Mouse (Mus musculus) heart, postnatal 0 days (tissue): ENCODE measurements around the gene Bpi. TPM values are rescaled to one million over a fixed set of nuclear protein-coding genes. Genes with fewer than 3 reads are reported as not detected.

Experiments used
- ATAC-seq: fragments of 200-750 bp; cut with Nextera tagmentation; 2 replicates; pipeline ENCODE4 v1.8.0; 2017; ENCODE audit warnings: low read depth, moderate number of reproducible peaks, moderate library complexity; ENCODE audit not compliant: insufficient read depth
- DNase-seq: peaks from one replicate; pipeline ENCODE4 v3.0.0-alpha.2; 2016; ENCODE audit warnings: low spot score
- H3K27ac ChIP-seq: fragments of 300-500 bp; sonication (generic); 2 replicates; pipeline ENCODE4 v1.5.1; 2014; ENCODE audit warnings: low read depth, mild to moderate bottlenecking
- H3K27me3 ChIP-seq: fragments of 300-500 bp; sonication (generic); 2 replicates; pipeline ENCODE4 v1.6.1; 2014; ENCODE audit warnings: low read length, mixed read lengths; ENCODE audit not compliant: control insufficient read depth, insufficient read depth
- H3K36me3 ChIP-seq: fragments of 300-500 bp; sonication (generic); replicated peaks from 2 replicates; pipeline ENCODE4 v1.6.1; 2014; ENCODE audit warnings: low read length, mixed read lengths; ENCODE audit not compliant: control insufficient read depth, insufficient read depth
- H3K4me1 ChIP-seq: fragments of 300-500 bp; sonication (generic); 2 replicates; pipeline ENCODE4 v1.6.1; 2014; ENCODE audit warnings: antibody characterized with exemption; ENCODE audit not compliant: control insufficient read depth, insufficient read depth
- H3K4me2 ChIP-seq: fragments of 300-500 bp; sonication (generic); 2 replicates; pipeline ENCODE4 v1.6.1; 2014; ENCODE audit warnings: low read depth, mild to moderate bottlenecking, low read length, moderate library complexity
- H3K4me3 ChIP-seq: fragments of 300-500 bp; sonication (generic); 2 replicates; pipeline ENCODE4 v1.5.1; 2014; ENCODE audit warnings: low read depth, low read length
- H3K9ac ChIP-seq: fragments of 300-500 bp; sonication (generic); replicated peaks from 2 replicates; pipeline ENCODE4 v1.6.1; 2014; ENCODE audit warnings: low read depth, low read length, mixed read lengths
- H3K9me3 ChIP-seq: fragments of 300-500 bp; sonication (generic); replicated peaks from 2 replicates; pipeline ENCODE4 v1.6.1; 2016; ENCODE audit warnings: low read length; ENCODE audit not compliant: control insufficient read depth
- CTCF ChIP-seq: IDR thresholded peaks from 2 replicates; pipeline ENCODE4 v1.5.1; 2016; ENCODE audit warnings: antibody characterized with exemption, control low read depth, low read depth
- EP300 ChIP-seq: IDR thresholded peaks from 2 replicates; pipeline ENCODE4 v1.6.1; 2016; ENCODE audit warnings: antibody characterized with exemption, low read depth
- WGBS: fragments of 180-500 bp; shearing (Covaris S2); extraction: QIAGEN DNeasy Blood & Tissue Kit; methylation state at CpG from one replicate; pipeline ENCODE4 v1.1.7; 2014; 5-methylcytosine and 5-hydroxymethylcytosine counted together
- polyA plus RNA-seq: library from polyadenylated mRNA; unstranded; fragments of >200 nt; fragmentation: Nextera tagmentation; extraction: Ambion mirVana; gene quantifications from 2 replicates; pipeline ENCODE4 v1.2.1, GENCODE M21; 2015
- total RNA-seq: library from RNA; depleted of rRNA; stranded (reverse); fragments of >200 nt; gene quantifications from 2 replicates; pipeline ENCODE4 v1.2.3, GENCODE M21; 2014; ENCODE audit warnings: low replicate concordance

Gene Bpi
- total and polyA plus RNA-seq, 2 experiments from 2014 or later: not detected

DNA sequence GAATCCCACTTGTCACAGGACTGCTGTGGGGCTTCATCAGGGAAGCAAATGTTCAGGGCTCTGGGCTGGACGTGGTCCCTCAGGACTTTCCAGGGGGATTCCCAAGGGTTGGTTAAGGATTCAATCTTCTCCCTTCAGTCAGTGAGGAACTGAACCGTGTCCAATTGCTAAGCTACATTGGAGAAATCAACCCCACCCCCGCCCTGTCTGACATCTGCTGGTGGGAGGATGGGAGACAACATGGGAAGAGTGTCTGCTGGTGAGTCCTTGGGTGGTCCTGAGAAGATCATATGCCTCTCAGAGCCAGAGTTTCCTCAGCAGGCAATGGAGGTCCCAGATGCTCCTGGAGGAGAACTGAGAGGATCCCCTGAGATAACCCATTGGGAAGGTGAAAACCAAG, 25.5 kb upstream of the Bpi start:
- Histone ChIP-seq H3K36me3 (no peaks in the 10 kb centered on the region), H3K27me3 (peaks cover 18% of the 10 kb centered on the region), H3K4me3 (no peak overlapping the region), H3K4me2 (no peak overlapping the region), H3K9ac (no peak overlapping the region), H3K27ac (no peak overlapping the region), H3K4me1 (peaks cover 3% of the 10 kb centered on the region; the same call in 1 of the 2 replicates), H3K9me3 (no peaks in the 10 kb centered on the region)
- WGBS: 59% methylated on average over 3 of the region's 3 CpGs
- no peak for ATAC-seq
- TF ChIP-seq CTCF (no peak), EP300 (no peak)
- DNase-seq: no peak

- TF ChIP-seq CTCF (no peak), EP300 (no peak)
- 50% methylated on average over 3 of the region's 3 CpGs for WGBS
- no peak overlapping the region for H3K4me3 ChIP-seq
- no peak overlapping the region for H3K9ac ChIP-seq
- H3K4me1 ChIP-seq: peaks cover 3% of the 10 kb centered on the region; the same call in 1 of the 2 replicates
- peaks cover 13% of the 10 kb centered on the region for H3K27me3 ChIP-seq
- H3K9me3 ChIP-seq: no peaks in the 10 kb centered on the region
- H3K36me3 ChIP-seq: no peaks in the 10 kb centered on the region
- H3K4me2 ChIP-seq: no peak overlapping the region
- ATAC-seq (no peak), DNase-seq (no peak)
- H3K27ac ChIP-seq: no peak overlapping the region
These were observed 24.8 kb upstream of the Bpi start for GRCm38 (mm10) chr2:158233106-158233505.

DNA sequence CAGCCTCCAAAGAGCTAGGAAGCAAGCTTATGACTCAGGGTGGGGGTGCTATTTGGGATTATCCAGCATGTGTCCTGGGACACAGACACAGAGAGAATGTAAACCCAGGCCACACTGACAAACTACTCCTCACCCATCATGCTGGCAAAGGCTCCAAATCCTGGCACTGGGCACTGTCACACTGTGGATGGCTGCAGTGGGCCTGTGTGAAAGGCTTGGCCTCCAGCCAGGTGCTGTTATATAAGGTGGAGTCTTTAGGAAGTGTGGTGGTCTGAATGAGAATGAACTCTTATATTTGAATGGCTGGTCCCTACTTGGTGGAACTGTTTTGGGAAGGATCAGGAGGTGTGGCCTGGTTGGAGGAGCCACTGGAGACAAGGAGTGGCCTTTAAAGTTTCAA, 21.2 kb upstream of the Bpi start:
- DNase-seq (no peak), ATAC-seq (no peak)
- Histone ChIP-seq H3K4me2 (no peak overlapping the region), H3K27me3 (no peaks in the 10 kb centered on the region), H3K9me3 (no peaks in the 10 kb centered on the region), H3K4me3 (no peak overlapping the region), H3K27ac (no peak overlapping the region), H3K9ac (no peak overlapping the region), H3K36me3 (no peaks in the 10 kb centered on the region), H3K4me1 (no peaks in the 10 kb centered on the region)
- TF ChIP-seq CTCF (no peak), EP300 (no peak)

- TF ChIP-seq EP300 (no peak), CTCF (no peak)
- 81% methylated on average over 5 of the region's 5 CpGs for WGBS
- H3K36me3 ChIP-seq: no peaks in the 10 kb centered on the region
- no peaks in the 10 kb centered on the region for H3K9me3 ChIP-seq
- no peak overlapping the region for H3K4me2 ChIP-seq
- no peaks in the 10 kb centered on the region for H3K4me1 ChIP-seq
- no peak overlapping the region for H3K4me3 ChIP-seq
- H3K27ac ChIP-seq: no peak overlapping the region
- DNase-seq (no peak), ATAC-seq (no peak)
- H3K9ac ChIP-seq: no peak overlapping the region
- no peaks in the 10 kb centered on the region for H3K27me3 ChIP-seq
These were observed 19.8 kb upstream of the Bpi start for GRCm38 (mm10) chr2:158238101-158238500.

GRCm38 (mm10) chr2:158241126-158241738, 16.7 kb upstream of the Bpi start:
- TF ChIP-seq EP300: no peak
- TF ChIP-seq CTCF: no peak
- no peak overlapping the region for H3K4me2 ChIP-seq

More at GRCm38 (mm10) chr2:158241126-158241738, 16.7 kb upstream of the Bpi start:
- Histone ChIP-seq H3K27me3 (no peaks in the 10 kb centered on the region), H3K4me1 (no peaks in the 10 kb centered on the region), H3K36me3 (no peaks in the 10 kb centered on the region), H3K4me3 (no peak overlapping the region), H3K27ac (no peak overlapping the region), H3K9ac (no peak overlapping the region), H3K9me3 (no peaks in the 10 kb centered on the region)
- DNase-seq: no peak
- 74% methylated on average over 5 of the region's 5 CpGs for WGBS
- ATAC-seq: no peak
